Mouse (Mus musculus): Measurements from ENCODE around the gene Fkbp15.
"Not testable (repeated sequence)": the region's sequence is repeated elsewhere in the genome, so short reads cannot be mapped to it uniquely, and the experiment has no call there.

Gene Fkbp15

DNA sequence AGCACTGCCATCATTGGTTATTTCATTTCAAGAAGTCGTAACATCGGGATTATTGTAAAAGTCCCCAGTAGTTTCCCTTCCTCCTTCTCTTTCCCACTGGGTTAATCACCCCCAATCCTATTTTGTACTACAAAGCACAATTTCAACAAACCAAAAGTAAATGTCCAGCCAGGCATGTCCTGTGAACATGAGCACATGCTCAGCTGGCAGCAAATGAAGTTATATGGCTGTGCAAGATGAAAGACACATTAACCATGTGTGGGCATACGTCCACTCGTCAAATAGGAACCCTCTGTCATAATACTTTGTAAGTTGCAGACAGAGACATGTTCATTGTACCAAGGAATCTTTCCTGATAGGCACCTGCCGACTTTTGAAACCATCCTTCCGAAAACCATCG, 77.4 kb downstream of the Fkbp15 start:
- no peak for DNase-seq (ENCODE audit: low read depth, low spot score)

DNA sequence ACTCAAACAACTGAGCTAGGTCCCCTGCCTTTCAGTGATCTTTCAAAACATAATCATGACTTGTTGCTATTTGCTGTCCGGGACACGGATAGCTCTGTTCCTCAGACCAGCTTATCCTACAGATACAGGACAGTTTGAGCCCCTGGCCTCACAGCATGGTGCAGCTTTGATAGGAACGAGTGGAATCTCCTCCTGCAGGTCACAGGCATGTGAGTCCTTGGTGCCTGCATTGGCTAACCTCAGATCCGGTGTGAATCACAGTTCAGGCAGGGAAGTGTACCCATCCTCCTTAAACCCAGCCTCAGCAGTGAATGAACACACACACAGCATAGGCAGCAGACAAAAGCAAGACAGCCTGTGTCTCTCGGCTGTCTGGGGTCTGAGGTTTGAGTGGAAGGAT, 79.0 kb downstream of the Fkbp15 start:
- DNase-seq (ENCODE audit: low read depth, low spot score): no peak

DNA sequence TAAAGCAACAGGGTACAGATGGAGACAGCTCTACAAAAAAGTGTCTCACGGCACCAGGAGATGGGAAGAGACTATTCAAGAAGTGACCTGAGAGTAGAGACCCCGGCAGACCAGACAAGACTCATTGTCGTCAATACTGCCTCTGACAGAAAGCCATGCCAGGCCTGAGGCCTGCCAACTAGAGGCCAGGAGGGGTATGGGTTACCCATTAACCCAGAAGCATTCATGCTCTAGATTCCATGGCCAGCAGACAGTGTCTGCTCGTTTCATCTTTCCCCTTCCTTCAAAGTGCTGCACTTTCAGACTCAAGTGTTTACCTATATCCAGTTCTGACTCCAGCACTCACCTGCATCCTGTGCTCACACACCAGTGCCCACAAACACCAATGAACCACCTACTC, 82.3 kb downstream of the Fkbp15 start:
- no peak for DNase-seq (ENCODE audit: low read depth, low spot score)

DNA sequence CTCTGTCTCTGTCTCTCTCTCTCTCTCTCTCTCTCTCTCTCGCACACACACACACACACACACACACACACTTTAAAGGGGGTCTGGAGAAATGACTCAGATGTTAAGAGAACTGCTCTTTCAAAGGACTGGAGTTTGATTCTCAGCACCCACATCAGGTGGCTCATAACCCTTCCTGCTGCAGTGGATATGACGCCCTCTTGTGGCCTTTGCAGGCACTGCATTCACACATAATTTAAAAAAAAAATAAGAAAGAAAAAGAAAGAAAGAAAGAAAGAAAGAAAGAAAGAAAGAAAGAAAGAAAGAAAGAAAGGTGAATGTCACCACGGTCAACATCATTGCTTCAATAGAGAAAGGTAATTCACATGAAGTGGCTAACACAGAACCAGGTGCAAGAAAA, 83.1 kb downstream of the Fkbp15 start:
- DNase-seq (ENCODE audit: low read depth, low spot score): no peak

GRCm38 (mm10) chr4:62276642-62277041, 83.7 kb downstream of the Fkbp15 start:
- DNase-seq (ENCODE audit: low read depth, low spot score): no peak

DNA sequence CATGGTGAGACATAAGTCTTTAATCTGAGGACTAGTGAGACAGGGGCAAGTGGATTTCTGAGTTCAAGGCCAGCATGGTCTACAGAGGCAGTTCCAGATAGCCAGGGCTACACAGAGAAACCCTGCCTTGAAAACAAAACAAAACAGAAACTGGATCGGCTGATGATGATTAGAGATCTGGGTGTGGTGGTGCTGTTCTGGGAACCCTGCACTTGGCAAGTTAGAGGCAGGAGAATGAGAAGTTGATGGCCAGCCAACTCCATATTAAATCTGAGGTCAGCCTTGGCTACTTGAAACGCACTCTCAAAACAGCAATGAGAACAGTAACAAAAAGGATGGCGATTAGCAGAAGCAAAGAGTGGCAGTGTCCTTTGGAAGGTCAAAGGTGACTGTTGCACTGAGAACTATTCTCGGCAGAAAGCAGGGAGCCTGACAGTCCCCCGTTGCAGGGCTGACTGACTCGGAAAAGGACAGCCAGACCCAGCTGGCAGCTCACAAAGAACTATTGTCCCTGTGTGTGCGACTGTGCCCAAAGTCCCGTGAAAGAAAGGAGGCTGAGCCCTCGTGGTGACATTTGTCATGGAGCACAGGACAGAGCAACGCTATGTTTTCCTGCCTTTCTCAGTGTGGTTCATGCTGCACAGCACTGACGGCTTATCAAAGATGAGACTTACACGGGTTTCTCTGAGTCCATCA, 85.4 kb downstream of the Fkbp15 start:
- DNase-seq (ENCODE audit: low read depth, low spot score): peak; percentile 16

DNA sequence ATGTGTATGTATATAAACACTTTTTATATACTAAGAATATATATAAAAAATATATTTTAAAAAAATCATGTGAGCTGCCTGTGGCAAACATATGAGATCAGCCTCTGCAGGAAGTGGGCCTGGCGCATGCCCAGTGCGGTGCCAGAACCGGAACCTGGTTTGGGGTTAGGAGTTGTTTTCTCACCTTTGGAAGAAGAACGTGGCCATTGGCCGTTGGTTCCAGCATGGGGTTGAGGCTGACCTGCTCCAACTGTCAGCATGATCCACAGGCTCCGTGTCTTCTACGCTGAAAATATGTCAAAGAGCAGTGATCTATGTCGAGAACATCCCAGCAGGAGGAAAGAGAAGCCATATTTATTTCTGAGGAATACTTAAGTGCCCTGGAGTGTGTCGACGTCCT, 86.4 kb downstream of the Fkbp15 start:
- DNase-seq (ENCODE audit: low read depth, low spot score): no peak

GRCm38 (mm10) chr4:62272696-62273095, 87.7 kb downstream of the Fkbp15 start:
- DNase-seq (ENCODE audit: low read depth, low spot score): no peak

DNA sequence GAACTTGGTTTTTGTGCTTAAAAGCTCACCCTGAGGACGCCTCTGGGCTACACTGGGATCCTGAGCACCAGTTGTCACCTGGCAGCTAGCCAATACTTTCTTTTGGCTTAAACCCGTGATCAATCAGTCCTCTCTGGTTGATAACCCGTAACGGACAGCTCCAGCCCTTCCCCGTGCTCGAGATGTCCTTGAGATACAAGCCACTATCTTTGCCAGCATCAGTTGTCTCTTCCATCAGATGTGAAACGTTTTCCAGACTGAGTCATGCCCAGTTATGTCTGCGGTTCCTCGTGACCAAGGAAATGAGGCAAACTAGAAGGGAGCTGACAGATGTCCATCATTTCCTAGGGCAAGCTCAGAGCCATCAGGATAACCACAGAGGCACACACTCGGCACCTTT, 93.2 kb downstream of the Fkbp15 start:
- no peak for DNase-seq (ENCODE audit: low read depth, low spot score)

GRCm38 (mm10) chr4:62266016-62266415, 94.3 kb downstream of the Fkbp15 start:
- not testable (repeated sequence) for DNase-seq (ENCODE audit: low read depth, low spot score)

DNA sequence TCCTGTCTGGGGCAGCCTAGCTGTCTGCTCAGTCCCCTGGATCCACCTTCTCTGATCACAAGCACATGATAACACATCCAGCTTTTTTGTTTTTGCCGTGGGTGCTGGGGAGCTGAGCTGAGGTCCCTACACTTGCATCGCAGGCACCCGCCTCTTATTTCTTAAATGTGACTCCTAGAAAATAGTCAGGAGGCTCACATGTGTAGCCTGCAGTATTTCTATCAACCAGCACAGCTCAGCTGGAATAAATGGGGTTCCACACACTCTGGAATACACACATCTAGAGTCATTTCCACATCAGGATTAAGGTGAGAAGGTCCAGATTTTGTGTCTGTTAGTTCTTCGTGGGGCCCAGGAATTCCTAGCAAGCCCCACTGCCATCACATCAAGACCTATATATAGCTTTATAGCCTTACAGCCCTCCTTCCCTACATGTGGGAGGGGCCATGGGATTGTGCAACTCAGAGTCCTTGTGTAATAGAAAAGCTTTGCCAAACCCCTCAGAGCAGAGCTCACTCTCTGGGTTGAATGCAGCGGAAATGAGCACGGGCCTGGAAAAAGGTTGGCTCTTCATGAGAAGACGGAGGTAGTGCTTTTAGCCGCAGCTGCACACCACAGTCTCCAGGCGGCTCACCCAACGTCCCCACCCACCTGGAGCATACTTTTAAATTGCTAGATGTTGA, 95.1 kb downstream of the Fkbp15 start:
- no peak for DNase-seq (ENCODE audit: low read depth, low spot score)

- DNase-seq (ENCODE audit: low read depth, low spot score): no peak
These were observed 97.1 kb downstream of the Fkbp15 start for GRCm38 (mm10) chr4:62263133-62263844.

DNA sequence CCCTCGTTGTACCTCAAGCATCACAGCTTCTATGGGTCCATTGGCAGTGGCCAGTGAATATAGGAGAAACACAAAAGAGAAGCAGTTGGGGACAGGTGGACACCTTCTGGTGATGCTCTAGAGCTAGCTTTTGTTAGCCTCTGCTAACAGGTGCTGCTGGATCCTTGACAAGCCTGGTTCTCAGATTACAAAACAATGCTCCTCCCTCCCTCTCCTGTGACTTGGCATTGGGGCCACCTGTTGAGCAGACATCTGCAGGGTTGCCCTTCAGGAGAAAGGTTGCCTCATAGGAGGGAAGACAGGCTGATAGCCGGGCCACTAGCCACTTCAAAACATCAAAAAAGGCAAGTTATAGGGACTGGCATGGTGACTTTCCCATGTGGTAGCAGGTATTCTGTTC, 98.1 kb downstream of the Fkbp15 start, which contains the start of gene Slc31a2:
Gene Slc31a2 (plus strand): TSS at position 287 of the 400 bp plus-strand sequence.
- DNase-seq (ENCODE audit: low read depth, low spot score): no peak

DNA sequence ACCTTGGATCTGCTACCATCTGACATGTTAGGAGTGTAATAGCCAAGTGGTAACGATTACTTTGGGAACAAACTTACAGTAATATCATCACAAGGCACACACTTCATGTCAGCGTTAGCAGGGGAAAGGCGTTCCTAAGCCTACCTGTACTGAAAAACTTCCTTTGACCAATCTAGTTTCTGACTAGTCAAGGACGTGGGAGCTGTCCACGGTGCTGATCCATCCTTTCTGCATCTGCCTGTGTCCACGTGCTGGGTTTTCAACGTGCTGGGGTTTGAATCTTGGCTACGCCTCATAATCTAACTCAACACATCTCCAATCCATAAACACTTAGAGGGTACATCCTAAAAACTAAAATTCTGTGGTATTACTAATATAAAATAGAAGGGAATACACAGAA, 103.4 kb downstream of the Fkbp15 start:
- no peak for DNase-seq (ENCODE audit: low read depth, low spot score)

DNA sequence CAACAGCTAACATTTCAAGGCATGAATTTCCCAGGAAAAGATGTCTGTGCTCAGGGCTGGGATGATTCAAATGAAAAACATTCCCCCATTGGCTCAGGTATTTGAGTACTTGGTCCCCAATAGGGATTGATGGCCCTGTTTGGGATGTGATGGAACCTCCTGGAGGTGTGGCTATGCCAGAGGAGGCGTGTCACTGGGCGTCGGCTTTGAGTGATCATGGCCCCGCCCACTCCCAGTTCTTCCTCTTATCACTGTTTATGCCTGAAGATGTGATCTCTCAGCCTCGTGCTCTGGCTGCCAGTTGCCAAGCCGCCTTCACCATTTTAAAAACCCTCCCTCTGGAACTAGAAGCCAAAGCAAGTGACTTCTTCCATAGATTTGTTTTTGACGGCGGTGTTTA, 105.8 kb downstream of the Fkbp15 start:
- DNase-seq (ENCODE audit: low read depth, low spot score): no peak

DNA sequence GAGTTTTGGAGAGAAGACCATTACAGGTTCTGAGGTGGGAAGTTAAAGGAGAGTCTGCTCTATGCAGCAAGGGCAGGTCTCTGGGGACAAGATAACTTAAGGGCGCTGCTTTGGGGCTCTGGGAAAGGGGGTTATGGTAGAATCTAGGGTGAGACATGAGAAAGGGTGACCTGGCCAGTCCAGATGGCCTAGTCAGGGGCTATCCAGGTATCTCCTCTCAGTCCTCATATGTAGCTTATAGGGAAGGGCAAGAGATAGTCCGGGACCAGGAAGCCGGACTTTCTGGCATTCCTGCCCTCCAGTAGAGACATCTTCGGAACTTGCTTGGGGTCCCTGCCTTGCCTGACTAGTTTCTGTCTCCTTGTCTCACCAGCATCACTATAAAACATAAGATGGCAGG, 108.6 kb downstream of the Fkbp15 start:
- DNase-seq (ENCODE audit: low read depth, low spot score): no peak

- DNase-seq (ENCODE audit: low read depth, low spot score): no peak
These were observed 109.3 kb downstream of the Fkbp15 start for GRCm38 (mm10) chr4:62250896-62251544.

Data from brain, embryonic 18.5 days (tissue).